Mouse (Mus musculus) left cerebral cortex, adult 9 months (tissue): ENCODE measurements around the gene Xrcc2.
"Not testable (repeated sequence)": the region's sequence is repeated elsewhere in the genome, so short reads cannot be mapped to it uniquely, and the experiment has no call there.

Experiments
- DNase-seq, 2 experiments: peaks; one replicate each; pipeline ENCODE4 v3.0.0; 2022; ENCODE audit warnings: low spot score in 2 of 2

Xrcc2 gene

DNA sequence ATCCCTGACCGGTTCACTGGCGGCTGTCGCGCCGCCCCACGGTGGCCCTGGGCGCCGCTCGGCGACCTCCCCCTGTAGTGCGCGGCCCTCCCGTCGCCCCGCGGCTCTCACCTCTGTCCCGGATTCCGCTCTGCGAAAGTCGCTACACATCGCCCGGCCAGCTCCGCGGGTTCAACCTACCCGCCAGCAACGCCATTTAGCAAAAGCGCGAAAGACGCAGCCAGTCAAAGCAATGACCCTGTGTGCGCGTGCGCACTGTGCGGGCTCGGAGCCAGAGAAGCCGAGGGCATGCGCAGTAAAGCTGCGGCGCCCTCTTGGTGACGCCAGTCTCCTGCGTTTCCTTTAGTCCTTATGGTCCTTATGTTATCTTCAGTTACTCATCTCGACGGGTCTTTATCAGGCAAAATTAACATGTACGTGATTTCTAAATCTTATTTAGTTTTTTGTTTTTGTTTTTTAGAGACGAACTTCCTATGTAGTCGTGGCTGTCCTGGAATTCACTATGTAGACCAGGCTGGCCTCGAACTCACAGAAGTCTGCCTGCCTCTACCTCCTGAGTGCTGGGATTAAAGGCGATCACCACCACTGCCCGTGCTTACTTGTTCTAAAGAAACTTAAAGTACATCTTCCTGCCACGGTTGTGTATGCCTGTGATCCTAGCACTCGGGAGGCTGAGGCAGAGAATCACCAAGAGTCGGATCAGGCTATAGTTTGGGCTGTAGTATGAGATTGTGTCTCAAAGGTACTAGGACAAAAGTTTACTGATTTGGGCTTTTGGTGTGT is at the start of gene Xrcc2:
Xrcc2 (minus strand) TSS at position 259 of the 783 bp plus-strand sequence.
- peak; percentile 86 to 98 for DNase-seq

DNA sequence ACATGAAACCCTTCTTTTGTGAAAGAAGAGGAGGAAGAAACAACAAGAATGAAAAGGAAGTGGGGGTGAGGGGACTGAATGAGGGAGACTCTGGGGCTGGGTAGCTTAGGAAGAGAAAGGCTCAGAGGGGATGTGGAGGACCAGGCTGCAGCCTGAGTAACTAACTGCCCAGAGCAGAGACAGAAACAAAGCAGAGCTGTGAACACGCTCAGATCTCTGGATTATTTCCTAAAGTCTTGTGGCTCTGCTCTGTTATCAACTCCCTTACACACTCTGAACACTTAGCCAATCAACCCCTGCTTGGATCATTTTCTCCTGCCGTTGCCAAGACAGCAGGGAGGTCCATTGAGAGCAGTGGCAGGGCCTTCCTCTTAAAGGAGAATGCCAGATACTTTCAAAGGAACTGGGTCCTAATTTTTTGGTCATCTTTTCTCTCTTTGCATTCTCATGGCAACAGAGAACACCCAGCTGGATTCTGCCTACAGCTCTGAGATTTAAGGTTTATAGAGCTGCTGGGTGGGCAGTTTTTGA is 48.7 kb upstream of the Xrcc2 start:
- peak in 1 of 2 experiments; percentile 39 for DNase-seq

- DNase-seq: no peak
Measured at GRCm38 (mm10) chr5:25753556-25754235, 48.1 kb upstream of the Xrcc2 start.

DNA sequence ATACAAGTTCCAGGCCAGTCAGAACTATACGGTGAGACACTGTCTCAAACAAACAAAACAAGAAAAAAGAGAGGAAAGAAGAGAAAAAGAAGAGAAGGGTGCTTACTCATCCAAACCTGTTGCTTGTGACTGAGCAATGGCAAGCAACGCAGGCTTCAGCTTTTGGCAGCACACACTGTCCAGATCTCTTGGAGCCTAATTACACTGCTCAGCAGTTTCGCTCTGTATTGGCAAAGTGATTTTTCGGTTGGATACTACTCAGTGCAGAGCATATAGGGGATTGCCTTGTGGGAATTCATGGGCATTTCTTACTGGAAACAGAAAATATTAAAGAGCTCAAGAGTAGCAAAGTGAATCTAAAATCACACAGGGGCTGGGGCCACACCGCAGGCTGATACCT is 47.2 kb upstream of the Xrcc2 start:
- no peak for DNase-seq

- DNase-seq: no peak
Measured at GRCm38 (mm10) chr5:25751552-25751951, 45.9 kb upstream of the Xrcc2 start.

DNA sequence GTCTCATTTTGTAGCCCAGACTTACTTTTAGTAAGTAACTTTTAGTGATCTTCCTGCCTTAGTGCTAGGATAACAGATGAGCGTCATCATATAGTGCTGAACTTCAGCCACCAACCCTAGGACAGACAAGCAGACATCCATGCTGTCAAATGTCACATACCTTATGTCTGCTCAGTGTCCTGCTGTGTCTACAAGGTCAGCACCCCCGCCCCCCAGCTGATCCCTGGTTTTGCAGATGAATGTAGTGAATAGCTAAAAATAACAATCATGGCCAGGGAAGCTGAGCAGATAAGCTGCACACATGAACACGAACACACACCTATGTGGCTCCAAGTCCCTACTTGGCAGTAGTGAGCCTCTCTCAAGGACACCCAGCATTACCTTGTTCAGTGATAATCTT is 43.0 kb upstream of the Xrcc2 start:
- DNase-seq: no peak

GRCm38 (mm10) chr5:25747904-25748303 is 42.3 kb upstream of the Xrcc2 start:
- DNase-seq: no peak

DNA sequence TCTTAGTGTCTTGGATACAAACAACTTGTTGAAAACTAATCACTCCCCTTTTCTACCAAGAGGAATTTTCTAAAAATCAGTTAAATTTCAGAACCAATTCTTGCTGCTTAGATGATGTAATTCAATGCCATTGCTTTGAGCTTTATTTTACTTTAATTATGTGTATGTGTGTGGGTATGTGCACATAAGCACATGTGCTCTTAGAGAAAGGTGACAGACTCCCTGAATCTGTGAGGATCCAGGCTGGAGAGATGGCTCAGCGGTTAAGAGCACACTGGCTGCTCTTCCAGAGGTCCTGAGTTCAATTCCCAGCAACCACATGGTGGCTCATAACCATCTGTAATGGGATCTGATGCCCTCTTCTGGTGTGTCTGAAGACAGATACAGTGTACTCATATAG is 33.3 kb upstream of the Xrcc2 start:
- DNase-seq: not testable (repeated sequence)

GRCm38 (mm10) chr5:25738448-25738847 is 32.8 kb upstream of the Xrcc2 start:
- no peak for DNase-seq

GRCm38 (mm10) chr5:25735861-25736260 is 30.2 kb upstream of the Xrcc2 start:
- DNase-seq: peak in 1 of 2 experiments; percentile 72

- DNase-seq: peak in 1 of 2 experiments; percentile 58
Measured at GRCm38 (mm10) chr5:25734318-25734717, 28.7 kb upstream of the Xrcc2 start.

- DNase-seq: no peak
Measured at GRCm38 (mm10) chr5:25724134-25724675, 18.6 kb upstream of the Xrcc2 start.

- no peak for DNase-seq
Measured at GRCm38 (mm10) chr5:25723016-25723415, 17.4 kb upstream of the Xrcc2 start.

DNA sequence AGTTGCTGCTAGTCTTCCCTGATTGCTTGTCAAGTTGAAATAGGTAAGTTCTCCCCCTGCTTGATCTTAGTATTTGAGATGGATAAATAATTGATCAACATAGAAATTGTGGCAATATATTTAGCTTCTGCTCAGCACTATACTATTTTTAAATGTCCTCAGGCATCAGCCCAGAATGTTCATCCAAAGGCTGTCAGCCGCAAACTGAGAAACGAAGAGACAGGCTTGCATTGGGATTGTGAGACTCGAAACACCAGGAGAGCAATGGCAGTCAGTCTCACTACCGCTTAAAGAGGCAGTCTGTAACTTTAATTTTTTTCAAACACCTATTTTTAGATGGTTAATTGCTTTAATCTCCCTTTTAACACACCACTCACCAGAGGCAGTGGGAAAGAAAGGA is 13.8 kb upstream of the Xrcc2 start:
- no peak for DNase-seq

DNA sequence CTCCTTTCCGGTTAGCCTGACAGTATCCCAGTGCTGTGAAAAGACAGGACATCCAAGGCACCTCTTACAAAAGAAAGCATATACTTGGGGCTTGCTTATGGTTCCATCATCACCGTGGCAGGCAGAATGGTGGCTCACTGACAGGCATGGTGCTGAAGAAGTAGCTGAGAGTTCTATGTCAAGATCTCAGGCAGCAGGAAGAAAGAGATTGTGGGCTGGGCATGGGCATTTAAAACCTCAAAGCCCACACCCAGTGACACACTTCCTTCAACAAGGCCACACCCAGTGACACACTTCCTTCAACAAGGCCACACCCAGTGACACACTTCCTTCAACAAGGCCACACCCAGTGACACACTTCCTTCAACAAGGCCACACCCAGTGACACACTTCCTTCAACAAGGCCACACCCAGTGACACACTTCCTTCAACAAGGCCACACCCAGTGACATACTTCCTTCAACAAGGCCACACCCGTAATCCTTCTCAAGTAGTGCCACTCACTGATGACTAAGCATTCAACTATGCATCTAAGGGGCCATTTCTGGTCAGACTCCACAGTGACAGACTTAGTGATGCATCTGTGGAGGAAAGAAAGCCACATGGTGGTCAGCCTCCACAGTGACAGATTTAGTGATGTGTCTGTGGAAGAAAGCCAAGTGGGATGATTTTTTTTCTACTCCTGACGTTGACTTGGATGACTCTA is 7.5 kb upstream of the Xrcc2 start:
- DNase-seq: not testable (repeated sequence)

DNA sequence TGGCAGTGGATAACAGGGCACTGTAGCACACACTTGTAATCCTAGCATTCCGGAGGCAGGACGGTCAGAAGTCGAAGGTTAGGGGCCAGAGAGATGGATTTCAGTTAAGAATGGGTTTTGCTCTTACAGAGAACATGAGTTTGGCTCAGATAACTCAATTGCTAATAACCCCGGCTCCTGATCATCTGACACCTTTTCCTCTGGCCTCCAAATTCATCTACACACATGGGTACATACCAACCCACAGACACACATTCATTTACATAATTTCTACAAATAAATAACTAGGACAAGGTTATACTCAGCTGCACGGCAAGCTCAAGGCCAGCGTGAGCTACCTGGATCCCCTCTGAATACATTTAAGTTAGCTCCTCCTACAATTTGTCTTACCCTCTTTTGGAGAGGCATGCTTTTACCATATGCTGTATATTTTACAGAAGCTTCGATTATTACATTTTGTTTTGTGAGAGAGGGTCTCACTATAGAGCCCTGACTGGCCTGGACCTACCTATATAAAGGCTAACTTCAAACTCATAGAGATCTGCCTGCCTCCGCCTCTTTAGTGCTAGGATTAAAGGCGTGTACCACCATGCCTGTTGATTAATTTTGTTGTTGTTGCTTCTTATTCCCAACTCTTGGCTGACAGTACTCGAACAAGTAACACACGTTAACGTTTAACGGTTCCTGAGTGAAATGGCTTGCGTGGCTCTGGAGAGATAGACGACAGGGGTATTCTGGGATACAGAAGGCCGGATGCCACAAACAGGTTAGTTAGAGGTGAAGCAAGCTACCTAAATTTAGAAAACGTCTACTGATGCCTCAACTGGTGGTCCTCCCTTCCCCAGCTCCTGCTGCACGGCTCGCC is 691 bp downstream of the Xrcc2 start:
- no peak for DNase-seq

DNA sequence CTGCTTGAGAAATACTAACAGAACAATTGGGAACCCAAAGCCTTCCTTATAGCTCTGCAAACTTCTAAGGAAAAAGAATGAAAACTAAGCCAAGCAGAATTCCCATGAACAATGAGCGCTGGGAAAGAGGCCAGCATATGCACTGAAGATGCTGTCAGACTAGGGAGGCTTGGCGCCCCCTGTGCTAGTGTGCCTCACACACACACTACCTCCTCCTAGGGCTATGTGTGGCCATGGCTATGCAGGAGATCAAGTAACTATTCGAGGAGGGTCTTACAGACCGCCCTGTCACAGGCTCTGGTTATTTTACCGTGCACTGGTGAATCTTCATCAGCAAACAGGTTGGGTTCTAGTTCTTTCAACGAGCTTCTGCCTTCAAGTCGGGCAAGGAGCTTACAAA is 7.7 kb downstream of the Xrcc2 start:
- no peak for DNase-seq

DNA sequence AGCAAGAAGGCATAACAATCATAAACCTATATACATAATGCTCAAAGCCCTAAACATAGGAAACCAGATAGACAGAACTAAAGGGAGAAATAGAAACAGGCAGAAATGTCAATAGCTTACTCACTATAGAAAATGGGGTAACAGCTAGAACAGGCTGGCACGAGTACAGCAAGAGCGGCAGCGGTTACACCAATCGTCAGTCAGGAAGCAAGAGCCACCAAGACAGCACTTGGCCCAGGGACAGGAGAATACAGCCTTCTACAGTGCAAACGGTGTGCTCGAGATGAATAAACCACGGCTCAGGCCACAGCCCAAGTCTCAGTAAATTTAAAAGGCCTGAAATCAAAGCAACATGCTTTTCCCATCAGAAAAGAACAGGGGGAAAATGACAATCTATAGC is 9.4 kb downstream of the Xrcc2 start:
- DNase-seq: peak in 1 of 2 experiments; percentile 16

DNA sequence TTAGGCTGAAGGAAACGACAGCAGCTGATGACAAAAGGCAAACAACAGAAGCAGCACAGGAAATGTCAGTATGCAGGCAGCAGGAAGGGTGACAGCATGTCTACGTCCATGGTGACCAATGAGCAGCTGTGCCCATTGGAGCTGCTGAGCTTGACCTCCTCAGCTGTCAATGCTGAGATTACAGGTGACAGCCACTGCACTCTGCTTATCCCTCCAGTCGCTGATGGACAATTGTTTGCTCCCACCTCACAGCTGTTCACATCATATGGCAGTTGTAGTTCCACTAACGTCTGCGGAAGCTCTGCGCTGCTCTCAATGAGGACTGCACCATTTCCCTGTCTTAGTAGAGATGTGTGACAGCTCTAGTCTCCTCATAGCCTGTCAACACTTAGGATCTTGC is 9.8 kb downstream of the Xrcc2 start:
- DNase-seq: no peak

- no peak for DNase-seq
Measured at GRCm38 (mm10) chr5:25671696-25672520, 33.7 kb downstream of the Xrcc2 start.
